Mouse (Mus musculus) embryonic fibroblast, embryonic 13.5 days (primary cell): ENCODE results near the gene Dnttip2.
"Not testable (repeated sequence)": the region's sequence is repeated elsewhere in the genome, so short reads cannot be mapped to it uniquely, and the experiment has no call there.

Experiments used
- CTCF ChIP-seq: IDR thresholded peaks from 2 replicates; pipeline ENCODE4 v1.5.1; 2011; ENCODE audit warnings: mild to moderate bottlenecking, control low read depth, low read length, moderate library complexity, borderline replicate concordance; ENCODE audit not compliant: insufficient read depth
- POLR2A ChIP-seq: IDR thresholded peaks from 2 replicates; pipeline ENCODE4 v1.6.1; 2011; ENCODE audit warnings: low read depth, mild to moderate bottlenecking, control low read depth, low read length, moderate library complexity

DNA sequence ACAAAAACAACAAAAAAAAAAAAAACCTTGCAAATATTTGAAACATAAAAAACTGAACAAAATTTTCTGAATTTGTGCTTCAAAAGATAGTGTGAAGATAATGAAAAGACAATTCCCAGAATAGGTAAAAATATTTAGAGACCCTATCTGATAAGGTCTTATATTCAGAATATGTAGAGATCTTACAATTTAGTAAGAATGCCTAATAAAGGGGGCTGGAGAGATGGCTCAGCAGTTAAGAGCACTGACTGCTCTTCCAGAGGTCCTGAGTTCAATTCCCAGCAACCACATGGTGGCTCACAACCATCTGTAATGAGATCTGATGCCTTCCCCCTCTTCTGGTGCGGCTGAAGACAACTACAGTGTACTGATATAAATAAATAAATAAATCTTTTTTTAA lies 1.6 kb upstream of the Dnttip2 start:
- not testable (repeated sequence) for TF ChIP-seq POLR2A, CTCF
